Mouse (Mus musculus) left cerebral cortex, adult 2 months (tissue): ENCODE data around the gene Arhgap8. TPM values are rescaled to one million over a fixed set of nuclear protein-coding genes. Genes with fewer than 3 reads are reported as not detected.
"Not testable (repeated sequence)": the region's sequence is repeated elsewhere in the genome, so short reads cannot be mapped to it uniquely, and the experiment has no call there.

ENCODE experiments used
- DNase-seq, 2 experiments: peaks; one replicate each; pipeline ENCODE4 v3.0.0; 2021 to 2022; ENCODE audit warnings: low spot score in 2 of 2, mixed read lengths in 1 of 2; ENCODE audit errors: extremely low spot score in 1 of 2
- H3K27ac ChIP-seq: fragments of 200-600 bp; 2 replicates; pipeline ENCODE4 v1.8.1; 2022
- H3K4me3 ChIP-seq: fragments of 200-600 bp; 2 replicates; pipeline ENCODE4 v1.8.1; 2022
- CTCF ChIP-seq: fragments of 200-600 bp; IDR thresholded peaks from 2 replicates; pipeline ENCODE4 v1.8.1; 2022; ENCODE audit warnings: antibody characterized with exemption, mild to moderate bottlenecking, moderate library complexity
- intact Hi-C: fragments of 180-260 bp; cut with DNase I; formaldehyde crosslinking; loops from one replicate; pipeline ENCODE4 v1.15.1; 2025
- total RNA-seq, 2 experiments: library from RNA; stranded (reverse); gene quantifications; 2 replicates each; pipeline ENCODE4 v1.2.3; 2021

Arhgap8 gene
- total RNA-seq, 2 experiments from 2014 or later: not detected

- no peak overlapping the region for H3K27ac ChIP-seq
- intact Hi-C loops: no loop called here
- DNase-seq: no peak
- peak overlapping the region; percentile 26 for H3K4me3 ChIP-seq
- no peak for TF ChIP-seq CTCF
Measured at GRCm38 (mm10) chr15:84720291-84721204, 696 bp downstream of the Arhgap8 start.

DNA sequence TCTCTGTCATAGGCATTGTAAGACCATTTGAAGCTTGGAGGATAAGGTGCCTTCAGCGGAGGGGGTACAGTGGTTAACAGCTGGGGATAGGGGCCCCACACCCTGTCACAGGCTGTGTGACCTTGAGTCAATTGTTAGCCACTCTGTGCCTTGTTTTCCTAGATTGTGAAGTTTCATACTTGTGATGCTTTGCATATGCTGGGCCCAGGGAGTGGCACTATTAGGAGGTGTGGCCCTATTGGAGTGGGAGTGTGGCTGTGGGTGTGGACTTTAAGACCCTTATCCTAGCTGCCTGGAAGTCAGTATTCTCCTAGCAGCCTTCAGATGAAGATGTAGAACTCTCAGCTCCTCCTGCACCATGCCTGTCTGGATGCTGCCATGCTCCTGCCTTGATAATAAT lies 3.8 kb downstream of the Arhgap8 start:
- intact Hi-C loops, H3K27ac ChIP-seq, DNase-seq, H3K4me3 ChIP-seq: not testable (repeated sequence)

- H3K4me3 ChIP-seq: no peak overlapping the region
- no peak for TF ChIP-seq CTCF
- DNase-seq: no peak
- intact Hi-C loops: no loop called here
- H3K27ac ChIP-seq: no peak overlapping the region
Measured at GRCm38 (mm10) chr15:84724199-84724598, 4.3 kb downstream of the Arhgap8 start.

DNA sequence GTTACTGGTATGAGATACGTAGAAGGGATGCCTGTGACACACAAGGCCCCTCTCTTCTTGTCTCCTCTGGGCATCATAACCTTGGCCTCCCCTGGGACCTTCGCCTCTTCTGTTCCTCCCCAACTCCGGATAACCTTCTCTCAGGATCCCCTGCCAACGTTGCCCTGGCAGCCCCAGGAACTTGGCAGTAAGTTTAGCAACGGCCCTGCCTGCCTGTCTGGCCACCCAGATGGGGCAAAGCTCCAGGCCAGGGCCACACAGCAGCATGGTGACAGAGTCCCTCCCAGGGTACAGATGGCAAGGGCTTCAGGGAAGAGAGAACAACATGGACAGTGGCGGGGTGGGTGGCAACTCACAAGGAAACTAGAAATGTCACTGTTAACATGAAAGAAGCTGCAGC lies 9.8 kb downstream of the Arhgap8 start:
- TF ChIP-seq CTCF: no peak
- intact Hi-C loops: no loop called here
- DNase-seq: peak in 1 of 2 experiments; percentile 27
- H3K27ac ChIP-seq: no peak overlapping the region
- no peak overlapping the region for H3K4me3 ChIP-seq

DNA sequence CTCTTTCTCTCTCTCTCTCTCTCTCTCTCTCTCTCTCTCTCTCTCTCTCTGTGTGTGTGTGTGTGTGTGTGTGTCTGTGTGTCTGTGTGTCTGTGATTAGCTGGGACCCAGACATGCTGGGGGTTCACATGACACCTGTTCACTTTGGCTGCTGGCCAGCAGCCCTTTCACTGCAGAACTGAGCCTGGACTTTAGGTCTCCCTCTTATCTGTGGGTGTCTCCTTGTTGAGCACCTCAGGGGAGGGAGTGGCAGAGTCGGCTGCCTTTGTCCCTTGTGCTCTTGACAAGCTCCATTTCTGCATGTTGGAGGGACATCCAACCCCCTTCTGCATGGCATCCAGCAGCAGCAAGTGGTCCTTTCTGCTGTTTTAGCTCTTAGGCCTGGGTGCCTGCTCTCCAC lies 11.0 kb downstream of the Arhgap8 start:
- Histone ChIP-seq H3K4me3 (no peak overlapping the region), H3K27ac (no peak overlapping the region)
- no peak for TF ChIP-seq CTCF
- no peak for DNase-seq
- intact Hi-C loops: no loop called here

- intact Hi-C loops: no loop called here
- Histone ChIP-seq H3K27ac (no peak overlapping the region), H3K4me3 (no peak overlapping the region)
- DNase-seq: no peak
- TF ChIP-seq CTCF: no peak
Measured at GRCm38 (mm10) chr15:84731676-84732424, 12.0 kb downstream of the Arhgap8 start.

- H3K27ac ChIP-seq: no peak overlapping the region
- DNase-seq: no peak
Measured at GRCm38 (mm10) chr15:84732425-84732749, 12.5 kb downstream of the Arhgap8 start.

GRCm38 (mm10) chr15:84736346-84736993 lies 16.6 kb downstream of the Arhgap8 start:
- TF ChIP-seq CTCF: no peak
- no peak overlapping the region for H3K4me3 ChIP-seq
- intact Hi-C loops: no loop called here
- no peak overlapping the region for H3K27ac ChIP-seq
- DNase-seq: no peak

More at GRCm38 (mm10) chr15:84732425-84732749, 12.5 kb downstream of the Arhgap8 start:
- intact Hi-C loops: no loop called here
- TF ChIP-seq CTCF: no peak
- H3K4me3 ChIP-seq: no peak overlapping the region

- Histone ChIP-seq H3K4me3 (no peak overlapping the region), H3K27ac (no peak overlapping the region)
- intact Hi-C loops: no loop called here
- no peak for TF ChIP-seq CTCF
- no peak for DNase-seq
Measured at GRCm38 (mm10) chr15:84736994-84737346, 17.1 kb downstream of the Arhgap8 start.

GRCm38 (mm10) chr15:84738246-84738645 lies 18.4 kb downstream of the Arhgap8 start:
- no peak for DNase-seq

GRCm38 (mm10) chr15:84741573-84741972 lies 21.7 kb downstream of the Arhgap8 start:
- intact Hi-C loops: no loop called here
- TF ChIP-seq CTCF: no peak; the same call in 1 of the 2 replicates

More at GRCm38 (mm10) chr15:84738246-84738645, 18.4 kb downstream of the Arhgap8 start:
- TF ChIP-seq CTCF: no peak
- Histone ChIP-seq H3K27ac (no peak overlapping the region), H3K4me3 (no peak overlapping the region)
- intact Hi-C loops: no loop called here

DNA sequence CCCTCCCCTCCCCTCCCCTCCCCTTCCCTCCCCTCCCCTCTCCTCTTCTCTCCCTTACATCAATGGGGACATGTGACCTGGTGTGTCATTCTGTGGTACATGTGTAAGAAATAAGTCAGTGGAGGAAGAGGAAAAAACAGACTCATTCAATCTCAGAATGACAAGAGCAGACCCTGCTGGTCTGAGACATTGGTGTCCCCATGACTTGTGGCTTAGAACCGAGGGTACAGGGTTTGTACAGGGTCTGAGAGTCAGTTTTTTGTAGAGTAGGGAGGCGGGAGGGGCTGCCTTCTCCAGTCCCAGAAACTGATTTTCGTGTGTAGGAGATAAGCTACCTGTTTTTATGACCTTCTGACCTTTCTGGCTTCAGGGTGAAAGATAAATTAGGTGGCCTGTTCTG lies 23.5 kb downstream of the Arhgap8 start:
- TF ChIP-seq CTCF: no peak
- intact Hi-C loops: no loop called here
- no peak overlapping the region for H3K27ac ChIP-seq
- DNase-seq: no peak
- no peak overlapping the region for H3K4me3 ChIP-seq

More at GRCm38 (mm10) chr15:84741573-84741972, 21.7 kb downstream of the Arhgap8 start:
- H3K27ac ChIP-seq: no peak overlapping the region
- no peak for DNase-seq
- H3K4me3 ChIP-seq: no peak overlapping the region
